Mouse (Mus musculus) forebrain, postnatal 0 days (tissue): Measurements from ENCODE around the gene Cnih1. TPM values are rescaled to one million over a fixed set of nuclear protein-coding genes. Genes with fewer than 3 reads are reported as not detected.
A peak's percentile ranks its signal among the peaks of the same experiment; 100 is the strongest.

ENCODE experiments used
- ATAC-seq: fragments of 200-750 bp; cut with Nextera tagmentation; 2 replicates; pipeline ENCODE4 v1.8.0; 2017; ENCODE audit warnings: mild to moderate bottlenecking, moderate library complexity
- DNase-seq: peaks from one replicate; pipeline ENCODE4 v3.0.0-alpha.2; 2015
- H3K27ac ChIP-seq: fragments of 300-500 bp; sonication (generic); 2 replicates; pipeline ENCODE4 v1.5.1; 2014; ENCODE audit warnings: low read depth, mild to moderate bottlenecking, antibody characterized with exemption, low read length, moderate library complexity, mixed read lengths
- H3K27me3 ChIP-seq: fragments of 300-500 bp; sonication (generic); 2 replicates; pipeline ENCODE4 v1.6.1; 2014; ENCODE audit warnings: mild to moderate bottlenecking, low read length, mixed read lengths; ENCODE audit not compliant: insufficient read depth
- H3K36me3 ChIP-seq: fragments of 300-500 bp; sonication (generic); 2 replicates; pipeline ENCODE4 v1.6.1; 2014; ENCODE audit warnings: mild to moderate bottlenecking, moderate library complexity; ENCODE audit not compliant: insufficient read depth
- H3K4me1 ChIP-seq: fragments of 300-500 bp; sonication (generic); 2 replicates; pipeline ENCODE4 v1.6.1; 2014; ENCODE audit warnings: antibody characterized with exemption; ENCODE audit not compliant: insufficient read depth
- H3K4me2 ChIP-seq: fragments of 300-500 bp; sonication (generic); 2 replicates; pipeline ENCODE4 v1.6.1; 2014; ENCODE audit warnings: low read depth, mild to moderate bottlenecking, moderate library complexity
- H3K4me3 ChIP-seq: fragments of 300-500 bp; sonication (generic); 2 replicates; pipeline ENCODE4 v1.5.1; 2014; ENCODE audit warnings: low read depth, low read length, mixed read lengths
- H3K9ac ChIP-seq: fragments of 300-500 bp; sonication (generic); 2 replicates; pipeline ENCODE4 v1.6.1; 2014; ENCODE audit warnings: mild to moderate bottlenecking
- H3K9me3 ChIP-seq: fragments of 300-500 bp; sonication (generic); 2 replicates; pipeline ENCODE4 v1.6.1; 2016; ENCODE audit warnings: low read length
- CTCF ChIP-seq: sonication (generic); IDR thresholded peaks from 2 replicates; pipeline ENCODE4 v1.5.1; 2016; ENCODE audit warnings: antibody characterized with exemption, control low read depth, low read depth
- WGBS: fragments of 180-500 bp; shearing (Covaris S2); extraction: QIAGEN DNeasy Blood & Tissue Kit; methylation state at CpG from one replicate; pipeline ENCODE4 v1.1.7; 2014; 5-methylcytosine and 5-hydroxymethylcytosine counted together
- polyA plus RNA-seq: library from polyadenylated mRNA; unstranded; fragments of >200 nt; fragmentation: Nextera tagmentation; extraction: Ambion mirVana; gene quantifications from 2 replicates; pipeline ENCODE4 v1.2.1, GENCODE M21; 2015
- total RNA-seq: library from RNA; depleted of rRNA; stranded (reverse); fragments of >200 nt; gene quantifications from 2 replicates; pipeline ENCODE4 v1.2.3, GENCODE M21; 2014

The Cnih1 gene
- total and polyA plus RNA-seq, 2 experiments from 2014 or later, result 101 to 182 TPM

- Histone ChIP-seq H3K36me3 (no peaks in the 10 kb centered on the region), H3K4me2 (no peak overlapping the region), H3K9ac (no peak overlapping the region), H3K27me3 (no peaks in the 10 kb centered on the region), H3K4me3 (no peak overlapping the region), H3K9me3 (no peaks in the 10 kb centered on the region), H3K4me1 (0 out of 2 replicates have a peak, but pooled peaks cover 4% of the 10 kb centered on the region), H3K27ac (no peak overlapping the region)
- no peak for ATAC-seq
- 72% methylated on average over 4 of the region's 4 CpGs for WGBS
- no peak for DNase-seq
- TF ChIP-seq CTCF, result no peak; the same call in 1 of the 2 replicates
These were observed 2.1 kb upstream of the Cnih1 start for GRCm38 (mm10) chr14:46790303-46790702.

GRCm38 (mm10) chr14:46788505-46788901, 292 bp upstream of the Cnih1 start:
- no peaks in the 10 kb centered on the region; the same call in 1 of the 2 replicates for H3K36me3 ChIP-seq
- H3K9me3 ChIP-seq, result no peaks in the 10 kb centered on the region
- DNase-seq (no peak), ATAC-seq (no peak)
- H3K4me3 ChIP-seq, result peak overlapping the region; percentile 97
- 0 out of 2 replicates have a peak, but pooled peaks cover 4% of the 10 kb centered on the region for H3K4me1 ChIP-seq
- no peak overlapping the region for H3K27ac ChIP-seq
- peak overlapping the region; percentile 76 for H3K4me2 ChIP-seq
- H3K9ac ChIP-seq, result no peak overlapping the region
- 24% methylated on average over 8 of the region's 8 CpGs for WGBS
- H3K27me3 ChIP-seq, result no peaks in the 10 kb centered on the region
- TF ChIP-seq CTCF, result no peak

- DNase-seq (no peak), ATAC-seq (no peak)
- peak overlapping the region; percentile 97 for H3K4me3 ChIP-seq
- H3K27me3 ChIP-seq, result no peaks in the 10 kb centered on the region
- H3K4me1 ChIP-seq, result 0 out of 2 replicates have a peak, but pooled peaks cover 4% of the 10 kb centered on the region
- under 1% methylated on average over 11 of the region's 11 CpGs for WGBS
- no peaks in the 10 kb centered on the region for H3K9me3 ChIP-seq
- peak overlapping the region; percentile 97 for H3K9ac ChIP-seq
- peak overlapping the region; percentile 97 for H3K27ac ChIP-seq
- peak overlapping the region; percentile 76 for H3K4me2 ChIP-seq
- no peak for TF ChIP-seq CTCF
- no peaks in the 10 kb centered on the region; the same call in 1 of the 2 replicates for H3K36me3 ChIP-seq
These were observed 791 bp downstream of the Cnih1 start for GRCm38 (mm10) chr14:46787454-46787786.

GRCm38 (mm10) chr14:46785247-46785646, 3.0 kb downstream of the Cnih1 start:
- no peak overlapping the region for H3K27ac ChIP-seq

GRCm38 (mm10) chr14:46783327-46783926, 4.8 kb downstream of the Cnih1 start:
- no peaks in the 10 kb centered on the region for H3K27me3 ChIP-seq
- no peak overlapping the region for H3K4me3 ChIP-seq
- ATAC-seq (no peak), DNase-seq (no peak)
- H3K9me3 ChIP-seq, result no peaks in the 10 kb centered on the region
- 0 out of 2 replicates have a peak, but pooled peaks cover 4% of the 10 kb centered on the region for H3K4me1 ChIP-seq
- H3K36me3 ChIP-seq, result peaks cover 17% of the 10 kb centered on the region
- H3K27ac ChIP-seq, result no peak overlapping the region
- WGBS, result 93% methylated on average over 10 of the region's 10 CpGs
- H3K9ac ChIP-seq, result no peak overlapping the region
- no peak overlapping the region for H3K4me2 ChIP-seq
- TF ChIP-seq CTCF, result no peak

More at GRCm38 (mm10) chr14:46785247-46785646, 3.0 kb downstream of the Cnih1 start:
- Histone ChIP-seq H3K4me2 (no peak overlapping the region), H3K4me3 (no peak overlapping the region), H3K9ac (no peak overlapping the region), H3K9me3 (no peaks in the 10 kb centered on the region), H3K27me3 (no peaks in the 10 kb centered on the region), H3K4me1 (0 out of 2 replicates have a peak, but pooled peaks cover 4% of the 10 kb centered on the region), H3K36me3 (no peaks in the 10 kb centered on the region; the same call in 1 of the 2 replicates)
- DNase-seq (no peak), ATAC-seq (no peak)
- no peak for TF ChIP-seq CTCF
- 89% methylated on average over 5 of the region's 5 CpGs for WGBS

GRCm38 (mm10) chr14:46782187-46782828, 5.9 kb downstream of the Cnih1 start:
- Histone ChIP-seq H3K27ac (no peak overlapping the region), H3K4me2 (no peak overlapping the region), H3K36me3 (peaks cover 26% of the 10 kb centered on the region), H3K27me3 (no peaks in the 10 kb centered on the region), H3K4me3 (no peak overlapping the region), H3K9ac (no peak overlapping the region), H3K9me3 (no peaks in the 10 kb centered on the region), H3K4me1 (0 out of 2 replicates have a peak, but pooled peaks cover 4% of the 10 kb centered on the region)
- ATAC-seq (no peak), DNase-seq (no peak)
- TF ChIP-seq CTCF, result no peak
- 80% methylated on average over 8 of the region's 8 CpGs for WGBS

- Histone ChIP-seq H3K4me3 (no peak overlapping the region), H3K4me2 (no peak overlapping the region), H3K4me1 (no peaks in the 10 kb centered on the region), H3K36me3 (peaks cover 33% of the 10 kb centered on the region), H3K9me3 (no peaks in the 10 kb centered on the region), H3K27me3 (no peaks in the 10 kb centered on the region), H3K9ac (no peak overlapping the region), H3K27ac (no peak overlapping the region)
- WGBS, result 98% methylated on average over 7 of the region's 7 CpGs
- TF ChIP-seq CTCF, result no peak
- no peak for DNase-seq
- no peak for ATAC-seq
These were observed 7.1 kb downstream of the Cnih1 start for GRCm38 (mm10) chr14:46781086-46781485.
